Mouse (Mus musculus): ENCODE measurements around the gene Slc9b1.

DNA sequence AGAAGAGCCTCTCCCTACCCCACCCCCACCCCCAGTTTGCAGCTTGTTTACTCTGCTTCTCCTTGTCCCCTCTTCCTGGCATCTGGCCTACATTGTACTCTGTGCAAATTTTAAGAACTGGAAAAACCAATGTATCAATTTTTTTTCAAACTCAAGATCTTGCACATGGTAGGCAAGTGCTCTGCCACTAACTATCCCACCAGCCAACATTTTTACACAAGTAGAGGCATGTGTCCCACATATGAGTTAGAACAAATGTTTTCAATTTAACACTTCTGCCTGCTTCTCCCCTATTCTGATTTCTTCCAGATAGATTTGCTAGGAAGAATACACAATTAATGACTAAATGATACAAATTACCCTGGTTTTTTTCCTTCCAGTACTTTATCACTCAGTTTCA lies 49.3 kb downstream of the Slc9b1 start:
- TF ChIP-seq POLR2A (IDR thresholded peaks at IDR 0.05; ENCODE audit: extremely low read depth, insufficient read depth, low read length) (no peak), CTCF (IDR thresholded peaks at IDR 0.05; ENCODE audit: extremely low read depth, insufficient read depth, low read length) (no peak)
